Mouse (Mus musculus): ENCODE measurements at regions not wholly inside any gene's neighbourhood (a gene's known extent, or its start where the extent isn't known, plus 50 kb on each side); places are given as distances from the start of the nearest gene placed in this dataset.
"Not testable (repeated sequence)": the region's sequence is repeated elsewhere in the genome, so short reads cannot be mapped to it uniquely, and the experiment has no call there.

GRCm38 (mm10) chr19:35034408-35034807, 112.2 kb downstream of the Kif20b start:
- WGBS: 86% methylated on average over 3 of the region's 3 CpGs
- DNase-seq (ENCODE audit: low read depth, low spot score): no peak

GRCm38 (mm10) chr19:35045576-35045975, 123.4 kb downstream of the Kif20b start:
- 77% methylated on average over 4 of the region's 4 CpGs for WGBS
- DNase-seq (ENCODE audit: low read depth, low spot score): no peak

- no peak for DNase-seq (ENCODE audit: low read depth, low spot score)
- WGBS: 48% methylated on average over 3 of the region's 3 CpGs
Measured at GRCm38 (mm10) chr19:35066352-35066935, 144.3 kb downstream of the Kif20b start.

- WGBS: 30% methylated on average over 4 of the region's 4 CpGs
- no peak for DNase-seq (ENCODE audit: low read depth, low spot score)
Measured at GRCm38 (mm10) chr19:35081126-35081525, 159.0 kb downstream of the Kif20b start.

- WGBS: 14% methylated on average over 1 of the region's 1 CpGs
- no peak for DNase-seq (ENCODE audit: low read depth, low spot score)
Measured at GRCm38 (mm10) chr19:35101244-35101643, 179.1 kb downstream of the Kif20b start.

GRCm38 (mm10) chr19:35114313-35114712, 192.2 kb downstream of the Kif20b start:
- no peak for DNase-seq (ENCODE audit: low read depth, low spot score)
- 56% methylated on average over 2 of the region's 2 CpGs for WGBS

- DNase-seq (ENCODE audit: low read depth, low spot score): no peak
- 13% methylated on average over 4 of the region's 4 CpGs for WGBS
Measured at GRCm38 (mm10) chr19:35125278-35125677, 203.1 kb downstream of the Kif20b start.

GRCm38 (mm10) chr19:35126594-35127051, 204.5 kb downstream of the Kif20b start:
- 63% methylated on average over 12 of the region's 12 CpGs for WGBS
- DNase-seq (ENCODE audit: low read depth, low spot score): no peak

- 77% methylated on average over 3 of the region's 3 CpGs for WGBS
- DNase-seq (ENCODE audit: low read depth, low spot score): no peak
Measured at GRCm38 (mm10) chr19:35128104-35128503, 205.9 kb downstream of the Kif20b start.

- DNase-seq (ENCODE audit: low read depth, low spot score): peak; percentile 50
Measured at GRCm38 (mm10) chr19:35143131-35143530, 221.0 kb downstream of the Kif20b start.

- WGBS: 79% methylated on average over 2 of the region's 2 CpGs
- DNase-seq (ENCODE audit: low read depth, low spot score): no peak
Measured at GRCm38 (mm10) chr19:35143781-35144180, 221.6 kb downstream of the Kif20b start.

- 79% methylated on average over 2 of the region's 2 CpGs for WGBS
Measured at GRCm38 (mm10) chr19:35149476-35149875, 227.3 kb downstream of the Kif20b start.

GRCm38 (mm10) chr19:35150780-35151725, 228.9 kb downstream of the Kif20b start:
- WGBS: 29% methylated on average over 6 of the region's 6 CpGs
- DNase-seq (ENCODE audit: low read depth, low spot score): peak; percentile 47

More at GRCm38 (mm10) chr19:35149476-35149875, 227.3 kb downstream of the Kif20b start:
- DNase-seq (ENCODE audit: low read depth, low spot score): not testable (repeated sequence)

- WGBS: 66% methylated on average over 5 of the region's 5 CpGs
- no peak for DNase-seq (ENCODE audit: low read depth, low spot score)
Measured at GRCm38 (mm10) chr19:35151841-35152240, 229.7 kb downstream of the Kif20b start.

GRCm38 (mm10) chr19:35157849-35158248, 235.7 kb downstream of the Kif20b start:
- no peak for DNase-seq (ENCODE audit: low read depth, low spot score)
- 71% methylated on average over 3 of the region's 3 CpGs for WGBS

- 79% methylated on average over 2 of the region's 2 CpGs for WGBS
- DNase-seq (ENCODE audit: low read depth, low spot score): no peak
Measured at GRCm38 (mm10) chr19:35164727-35165126, 242.6 kb downstream of the Kif20b start.

- WGBS: 59% methylated on average over 2 of the region's 2 CpGs
- DNase-seq (ENCODE audit: low read depth, low spot score): no peak
Measured at GRCm38 (mm10) chr19:35170554-35170953, 248.4 kb downstream of the Kif20b start.

- 96% methylated on average over 1 of the region's 1 CpGs for WGBS
Measured at GRCm38 (mm10) chr19:35180102-35180501, 257.9 kb downstream of the Kif20b start.

GRCm38 (mm10) chr19:35205557-35206239, 283.5 kb downstream of the Kif20b start:
- 73% methylated on average over 5 of the region's 5 CpGs for WGBS
- DNase-seq (ENCODE audit: low read depth, low spot score): no peak

More at GRCm38 (mm10) chr19:35180102-35180501, 257.9 kb downstream of the Kif20b start:
- DNase-seq (ENCODE audit: low read depth, low spot score): no peak

- WGBS: 55% methylated on average over 3 of the region's 3 CpGs
Measured at GRCm38 (mm10) chr19:35244188-35244587, 322.0 kb downstream of the Kif20b start.

More at GRCm38 (mm10) chr19:35244188-35244587, 322.0 kb downstream of the Kif20b start:
- DNase-seq (ENCODE audit: low read depth, low spot score): no peak

All from large intestine, adult 2 months (tissue).